Mouse (Mus musculus): ENCODE results near the gene Lrrc8a.

Lrrc8a gene

DNA sequence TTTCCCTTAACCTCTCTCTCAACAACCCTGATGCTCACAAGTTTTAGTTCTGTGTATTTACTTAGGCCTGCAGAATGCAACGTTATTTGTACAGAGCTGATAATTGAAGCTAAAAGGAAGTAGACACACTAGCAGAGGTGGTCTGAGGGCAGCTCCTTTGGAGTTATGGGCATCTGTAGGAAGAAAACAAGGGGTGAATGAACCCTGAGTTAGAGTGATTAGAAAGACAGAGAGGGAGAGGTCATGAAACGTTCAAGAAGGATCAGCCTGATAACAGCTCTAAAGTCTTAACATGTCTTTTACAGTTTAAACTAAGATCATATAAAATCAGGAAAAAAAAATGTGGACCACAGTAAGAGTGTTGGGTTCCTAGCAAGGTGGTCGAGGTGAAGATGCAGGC is 71.8 kb downstream of the Lrrc8a start:
- DNase-seq = no peak

DNA sequence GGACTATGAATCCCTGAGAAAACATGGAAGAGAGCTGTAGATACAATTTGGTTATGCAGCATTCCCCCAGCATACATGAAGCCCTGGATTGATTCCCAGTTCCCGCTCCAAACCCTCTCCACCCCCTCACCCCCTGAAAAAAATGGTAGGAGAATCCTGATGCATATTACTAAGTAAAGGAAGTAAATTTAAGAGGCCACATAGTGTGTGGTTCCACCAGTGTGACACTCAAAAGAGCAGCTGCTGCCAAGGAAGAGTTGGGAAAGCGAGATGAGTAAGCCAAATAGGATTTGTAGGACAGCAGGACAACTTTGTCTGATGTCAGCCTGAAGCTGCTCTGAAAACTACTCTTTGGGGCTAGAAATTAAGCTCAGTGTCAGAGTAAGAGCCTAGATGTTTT is 74.0 kb downstream of the Lrrc8a start:
- no peak for DNase-seq

Data from kidney, postnatal 25 days (tissue).